Mouse (Mus musculus) stomach, embryonic 14.5 days (tissue): ENCODE data around the gene Fbxo31. TPM values are rescaled to one million over a fixed set of nuclear protein-coding genes. Genes with fewer than 3 reads are reported as not detected.

Experiments
- ATAC-seq: fragments of 200-750 bp; cut with Nextera tagmentation; 2 replicates; pipeline ENCODE4 v1.8.0; 2017; ENCODE audit warnings: low read depth, moderate TSS enrichment; ENCODE audit not compliant: insufficient number of reproducible peaks, insufficient read depth, low FRiP score
- H3K27ac ChIP-seq: fragments of 300-500 bp; sonication (generic); 2 replicates; pipeline ENCODE4 v1.5.1; 2014; ENCODE audit warnings: mild to moderate bottlenecking, low read length, moderate library complexity, mixed read lengths
- H3K27me3 ChIP-seq: fragments of 300-500 bp; sonication (generic); 2 replicates; pipeline ENCODE4 v1.6.1; 2014; ENCODE audit warnings: low read length, control low read depth, mixed read lengths; ENCODE audit not compliant: control insufficient read depth, insufficient read depth
- H3K36me3 ChIP-seq: fragments of 300-500 bp; sonication (generic); 2 replicates; pipeline ENCODE4 v1.6.1; 2014; ENCODE audit warnings: mild to moderate bottlenecking, control low read depth, low read length, moderate library complexity, mixed read lengths; ENCODE audit not compliant: control insufficient read depth, insufficient read depth
- H3K4me1 ChIP-seq: fragments of 300-500 bp; sonication (generic); 2 replicates; pipeline ENCODE4 v1.6.1; 2014; ENCODE audit warnings: low read length, control low read depth, mixed read lengths; ENCODE audit not compliant: control insufficient read depth, insufficient read depth
- H3K4me2 ChIP-seq: fragments of 300-500 bp; sonication (generic); replicated peaks from 2 replicates; pipeline ENCODE4 v1.6.1; 2014; ENCODE audit warnings: low read depth, low read length, control low read depth
- H3K4me3 ChIP-seq: fragments of 300-500 bp; sonication (generic); 2 replicates; pipeline ENCODE4 v1.5.1; 2014; ENCODE audit warnings: low read depth, low read length, control low read depth
- H3K9ac ChIP-seq: fragments of 300-500 bp; sonication (generic); replicated peaks from 2 replicates; pipeline ENCODE4 v1.6.1; 2014; ENCODE audit warnings: low read depth, mild to moderate bottlenecking, control low read depth, low read length, moderate library complexity, mixed read lengths
- H3K9me3 ChIP-seq: fragments of 300-500 bp; sonication (generic); 2 replicates; pipeline ENCODE4 v1.6.1; 2016; ENCODE audit warnings: low read depth, low read length, control low read depth; ENCODE audit not compliant: control insufficient read depth
- WGBS: fragments of 180-500 bp; shearing (Covaris S2); extraction: QIAGEN DNeasy Blood & Tissue Kit; methylation state at CpG from one replicate; pipeline ENCODE4 v1.1.7; 2014; 5-methylcytosine and 5-hydroxymethylcytosine counted together
- polyA plus RNA-seq: library from polyadenylated mRNA; unstranded; fragments of >200 nt; fragmentation: Nextera tagmentation; extraction: Ambion mirVana; gene quantifications from 2 replicates; pipeline ENCODE4 v1.2.1, GENCODE M21; 2014

Gene Fbxo31
- 14.2 and 15.0 TPM in 2 replicates for polyA plus RNA-seq

DNA sequence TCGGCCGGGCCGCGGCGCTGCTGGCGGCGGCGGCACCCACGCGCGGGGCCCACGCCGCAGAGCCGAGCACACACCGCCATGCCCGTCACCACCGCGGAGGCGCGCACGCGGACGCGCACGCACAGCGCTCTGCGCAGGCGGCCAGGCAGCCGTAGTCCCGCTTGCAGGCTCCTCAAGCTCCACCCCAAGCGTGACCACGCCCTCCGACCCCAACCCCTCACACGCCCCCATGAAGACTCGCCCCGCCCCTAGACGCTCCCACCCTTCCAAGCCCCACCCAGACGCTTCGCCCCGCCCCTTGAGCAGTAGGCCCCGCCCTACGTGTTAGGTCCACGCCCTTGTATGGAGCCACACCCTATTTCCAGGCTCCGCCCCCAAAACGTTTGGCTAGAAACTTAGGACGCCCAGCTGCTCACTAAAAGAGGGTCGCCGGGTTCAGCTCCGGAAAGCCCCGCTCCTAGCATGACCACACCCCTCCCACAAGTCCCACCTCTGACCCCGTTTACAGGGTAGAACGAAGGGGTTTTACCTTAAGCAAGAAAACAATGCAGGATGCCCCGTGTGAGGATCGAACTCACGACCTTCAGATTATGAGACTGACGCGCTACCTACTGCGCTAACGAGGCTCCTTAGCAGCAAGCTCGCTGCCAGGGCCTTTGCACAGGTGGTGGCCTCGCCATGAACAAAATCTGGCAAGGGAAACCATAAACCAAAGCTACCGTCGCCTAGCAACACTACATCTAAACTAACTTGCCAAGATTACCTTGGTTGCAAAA is at the start of gene Fbxo31:
Gene Fbxo31, minus strand, starts transcription at position 131 of the 776 bp plus-strand sequence.
- WGBS = 2% methylated on average over 55 of the region's 63 CpGs
- 0 out of 2 replicates have a peak within 1 kb of the TSS, but pooled peaks have one; percentile 33 for H3K27ac ChIP-seq

DNA sequence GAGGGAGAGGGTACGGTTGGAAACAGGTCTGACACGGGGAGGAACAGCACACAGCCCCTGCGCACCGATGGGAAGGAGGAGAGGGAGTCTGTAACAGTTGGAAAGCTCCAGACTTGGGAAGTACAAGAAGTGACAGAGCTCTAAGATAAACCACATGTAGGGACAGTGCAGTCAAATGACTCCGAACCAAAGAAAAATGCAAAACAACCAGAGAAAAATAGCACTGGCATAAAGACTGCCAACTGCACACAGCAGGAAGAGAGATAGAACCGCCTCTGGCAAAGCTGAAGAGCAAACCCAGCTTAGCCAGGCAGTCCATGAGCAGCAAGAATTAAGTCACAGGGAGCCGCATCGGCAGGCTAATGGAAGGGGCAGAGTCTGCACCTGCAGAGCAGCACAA is 44.4 kb upstream of the Fbxo31 start:
- H3K27me3 ChIP-seq = no peaks in the 10 kb centered on the region
- no peak overlapping the region for H3K4me2 ChIP-seq
- no peak overlapping the region for H3K9ac ChIP-seq
- H3K4me1 ChIP-seq = peaks cover 30% of the 10 kb centered on the region
- H3K4me3 ChIP-seq = no peak overlapping the region
- H3K9me3 ChIP-seq = no peaks in the 10 kb centered on the region
- H3K36me3 ChIP-seq = peaks cover 11% of the 10 kb centered on the region; the same call in 1 of the 2 replicates
- no peak overlapping the region for H3K27ac ChIP-seq
- 90% methylated on average over 8 of the region's 8 CpGs for WGBS
- ATAC-seq = no peak

More for the DNA sequence above, at the start of gene Fbxo31:
- peak; percentile 94 for ATAC-seq
- no peaks in the 10 kb centered on the region for H3K36me3 ChIP-seq
- H3K4me3 ChIP-seq = peak within 1 kb of the TSS; percentile 62
- H3K9ac ChIP-seq = peak within 1 kb of the TSS; percentile 80
- peak within 1 kb of the TSS; percentile 74 for H3K4me2 ChIP-seq
- H3K4me1 ChIP-seq = peaks cover 17% of the 10 kb centered on the region
- H3K9me3 ChIP-seq = no peaks in the 10 kb centered on the region
- H3K27me3 ChIP-seq = no peaks in the 10 kb centered on the region

DNA sequence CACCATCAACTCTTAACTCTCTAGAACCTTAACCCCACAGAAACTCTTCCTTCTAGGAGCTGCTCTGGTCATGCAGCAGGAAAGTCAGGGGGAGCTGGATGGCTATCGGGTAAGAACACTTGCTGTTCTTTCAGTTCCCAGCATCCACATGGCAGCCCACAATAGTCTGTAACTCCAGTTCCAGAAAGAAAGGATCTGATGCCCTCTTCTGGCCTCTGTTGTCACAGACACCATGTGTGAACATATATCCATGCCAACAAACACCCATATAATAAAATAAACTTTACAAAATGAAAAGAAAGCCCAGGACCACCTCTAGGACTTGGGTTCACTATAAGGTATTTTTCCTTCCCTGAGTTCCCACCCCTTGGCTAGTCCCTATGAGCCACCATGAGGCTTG is 43.3 kb upstream of the Fbxo31 start:
- Histone ChIP-seq H3K9ac (no peak overlapping the region), H3K9me3 (no peaks in the 10 kb centered on the region), H3K4me3 (no peak overlapping the region), H3K4me2 (no peak overlapping the region), H3K4me1 (peaks cover 30% of the 10 kb centered on the region), H3K27ac (no peak overlapping the region), H3K36me3 (peaks cover 11% of the 10 kb centered on the region; the same call in 1 of the 2 replicates), H3K27me3 (no peaks in the 10 kb centered on the region)
- no peak for ATAC-seq
- WGBS = 61% methylated on average over 1 of the region's 1 CpGs

DNA sequence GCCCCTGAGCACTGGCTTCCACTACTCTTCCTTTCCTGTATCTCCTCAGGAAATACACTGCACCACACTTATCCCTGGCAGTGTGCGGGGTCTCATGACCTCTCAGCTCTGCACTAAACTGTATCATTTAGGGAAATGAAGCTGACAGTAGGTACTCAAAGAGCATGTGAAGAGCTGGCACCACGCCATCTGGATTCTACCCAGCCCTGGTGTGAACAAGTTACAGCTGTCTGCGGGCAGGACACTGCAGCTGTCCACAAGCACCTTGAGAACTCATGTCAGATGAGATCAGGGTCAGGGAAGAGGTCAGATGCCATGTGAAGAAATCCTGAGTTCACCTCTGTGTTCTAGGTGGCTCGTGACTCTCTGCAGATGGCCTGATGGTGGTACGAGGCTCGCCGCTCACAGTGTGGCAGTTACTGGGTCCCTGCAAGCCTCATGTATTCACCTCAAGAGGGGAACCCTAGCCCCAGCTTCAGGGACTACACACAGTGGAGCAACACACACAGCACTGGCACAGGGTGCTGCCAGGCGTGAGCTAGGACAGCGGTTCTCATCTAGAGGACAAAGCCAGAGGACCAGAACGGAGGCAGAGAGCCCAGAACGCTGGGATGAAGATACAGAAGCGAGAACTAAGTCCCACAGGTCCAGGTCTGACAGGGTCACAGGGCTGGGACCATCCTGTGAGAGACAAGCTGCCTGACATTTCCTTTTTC is 42.4 kb upstream of the Fbxo31 start:
- 75% methylated on average over 12 of the region's 12 CpGs for WGBS
- Histone ChIP-seq H3K36me3 (peaks cover 11% of the 10 kb centered on the region; the same call in 1 of the 2 replicates), H3K4me1 (peaks cover 30% of the 10 kb centered on the region), H3K4me3 (no peak overlapping the region), H3K4me2 (no peak overlapping the region), H3K9me3 (no peaks in the 10 kb centered on the region), H3K9ac (no peak overlapping the region), H3K27ac (no peak overlapping the region), H3K27me3 (no peaks in the 10 kb centered on the region)
- no peak for ATAC-seq

GRCm38 (mm10) chr8:121619401-121619995 is 40.9 kb upstream of the Fbxo31 start:
- 0 out of 2 replicates have a peak, but pooled peaks have one; percentile 35 for ATAC-seq
- H3K27ac ChIP-seq = peak overlapping the region; percentile 45; the same call in 1 of the 2 replicates
- 29% methylated on average over 7 of the region's 7 CpGs for WGBS

GRCm38 (mm10) chr8:121613419-121613818 is 34.8 kb upstream of the Fbxo31 start:
- H3K9me3 ChIP-seq = no peaks in the 10 kb centered on the region
- no peaks in the 10 kb centered on the region for H3K4me1 ChIP-seq
- H3K4me3 ChIP-seq = no peak overlapping the region
- H3K9ac ChIP-seq = no peak overlapping the region
- no peaks in the 10 kb centered on the region for H3K27me3 ChIP-seq
- H3K4me2 ChIP-seq = no peak overlapping the region
- no peak overlapping the region for H3K27ac ChIP-seq
- peaks cover 37% of the 10 kb centered on the region for H3K36me3 ChIP-seq
- ATAC-seq = no peak

More at GRCm38 (mm10) chr8:121619401-121619995, 40.9 kb upstream of the Fbxo31 start:
- no peak overlapping the region for H3K4me3 ChIP-seq
- H3K9ac ChIP-seq = no peak overlapping the region
- no peaks in the 10 kb centered on the region for H3K9me3 ChIP-seq
- peaks cover 26% of the 10 kb centered on the region for H3K4me1 ChIP-seq
- H3K36me3 ChIP-seq = peaks cover 11% of the 10 kb centered on the region; the same call in 1 of the 2 replicates
- no peaks in the 10 kb centered on the region for H3K27me3 ChIP-seq
- no peak overlapping the region for H3K4me2 ChIP-seq

GRCm38 (mm10) chr8:121609916-121610315 is 31.3 kb upstream of the Fbxo31 start:
- Histone ChIP-seq H3K9me3 (no peaks in the 10 kb centered on the region), H3K4me3 (no peak overlapping the region), H3K4me1 (no peaks in the 10 kb centered on the region), H3K9ac (no peak overlapping the region), H3K27ac (no peak overlapping the region), H3K27me3 (no peaks in the 10 kb centered on the region), H3K4me2 (no peak overlapping the region), H3K36me3 (peaks cover 51% of the 10 kb centered on the region)
- WGBS = 90% methylated on average over 11 of the region's 11 CpGs
- ATAC-seq = no peak

DNA sequence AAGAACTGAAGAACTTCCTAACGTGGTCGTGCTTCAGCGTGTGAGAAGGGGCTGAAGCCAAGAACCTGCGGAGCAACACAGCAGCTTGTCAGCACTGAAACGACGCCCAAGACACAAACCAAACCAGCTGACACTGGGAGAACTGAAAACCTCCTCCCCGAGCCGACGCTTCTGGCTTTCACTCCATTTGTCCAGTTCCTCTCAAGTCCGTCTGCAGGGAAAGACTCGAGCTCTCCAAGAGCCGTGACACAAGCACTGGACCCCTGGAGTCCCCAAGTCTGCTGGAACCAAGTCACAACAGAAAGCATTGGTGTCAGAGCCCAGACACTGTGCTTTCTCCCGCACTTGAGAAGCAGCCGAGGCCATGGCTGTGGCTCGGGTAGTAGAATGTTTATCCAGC is 30.6 kb upstream of the Fbxo31 start:
- Histone ChIP-seq H3K36me3 (peaks cover 58% of the 10 kb centered on the region), H3K9me3 (no peaks in the 10 kb centered on the region), H3K27ac (no peak overlapping the region), H3K27me3 (no peaks in the 10 kb centered on the region), H3K4me2 (no peak overlapping the region), H3K4me1 (no peaks in the 10 kb centered on the region), H3K4me3 (no peak overlapping the region), H3K9ac (no peak overlapping the region)
- 89% methylated on average over 15 of the region's 15 CpGs for WGBS
- no peak for ATAC-seq
